Mouse (Mus musculus) activated CD4-positive, CD25-positive, alpha-beta regulatory T cell, adult 4 months (primary cell): ENCODE results near the gene Tmem52. TPM values are rescaled to one million over a fixed set of nuclear protein-coding genes. Genes with fewer than 3 reads are reported as not detected.
"Not testable (repeated sequence)": the region's sequence is repeated elsewhere in the genome, so short reads cannot be mapped to it uniquely, and the experiment has no call there.

ENCODE experiments used
- ATAC-seq: one replicate; pipeline ENCODE4 v1.8.0; 2017
- polyA plus RNA-seq, 2 experiments: library from polyadenylated mRNA; unstranded; fragments of 100-300 nt; shearing (Covaris generic); gene quantifications; one replicate each; pipeline ENCODE4 v1.2.1; 2017

The Tmem52 gene
- polyA plus RNA-seq, 2 experiments from 2014 or later, result not detected

DNA sequence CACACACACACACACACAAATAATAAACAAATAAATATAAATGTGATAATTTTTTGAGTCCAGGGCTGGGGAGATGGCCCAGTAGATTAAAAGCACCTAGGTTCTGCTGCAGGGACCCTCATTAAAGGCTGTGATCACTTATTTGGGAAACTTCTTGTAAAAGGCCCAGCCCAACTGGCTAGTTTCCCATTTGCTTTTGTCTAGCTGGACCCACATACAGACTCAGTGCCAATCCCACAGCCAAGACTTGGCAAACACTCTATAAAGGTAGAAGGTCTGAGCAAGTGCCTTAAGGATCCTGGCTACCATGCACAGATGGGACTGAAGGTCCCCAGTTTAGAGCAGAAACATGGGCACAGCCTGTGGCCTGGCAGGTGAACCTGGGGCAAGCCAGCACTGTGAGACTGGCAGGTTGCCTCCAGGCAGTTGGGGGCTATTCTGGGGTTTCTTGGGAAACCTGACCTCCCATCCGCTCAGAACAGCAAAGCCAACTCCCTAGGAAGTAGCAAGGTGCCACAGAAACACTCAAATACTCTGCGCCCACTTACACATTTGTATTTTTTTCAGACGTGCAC is 3.9 kb downstream of the Tmem52 start:
- ATAC-seq, result no peak

DNA sequence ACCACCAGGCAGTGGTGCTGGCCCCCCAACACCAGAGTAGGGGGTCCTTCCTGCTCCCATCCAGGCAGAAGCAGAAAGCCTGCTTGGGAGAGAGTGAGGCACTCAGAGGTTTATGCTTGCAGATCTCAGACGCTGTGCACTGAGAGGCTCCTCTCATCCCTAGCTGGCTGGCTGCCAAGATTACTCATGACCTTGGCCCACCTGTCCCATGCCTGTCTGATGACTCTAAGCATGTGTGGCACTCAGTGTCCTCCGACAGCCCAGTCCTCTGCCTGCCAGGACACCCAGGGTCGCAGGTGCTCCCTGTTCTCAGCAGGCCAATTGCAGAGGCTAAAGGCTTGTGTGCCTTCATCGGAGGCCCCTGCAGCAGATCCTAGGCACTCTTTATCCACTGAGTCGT is 4.4 kb downstream of the Tmem52 start:
- no peak for ATAC-seq

DNA sequence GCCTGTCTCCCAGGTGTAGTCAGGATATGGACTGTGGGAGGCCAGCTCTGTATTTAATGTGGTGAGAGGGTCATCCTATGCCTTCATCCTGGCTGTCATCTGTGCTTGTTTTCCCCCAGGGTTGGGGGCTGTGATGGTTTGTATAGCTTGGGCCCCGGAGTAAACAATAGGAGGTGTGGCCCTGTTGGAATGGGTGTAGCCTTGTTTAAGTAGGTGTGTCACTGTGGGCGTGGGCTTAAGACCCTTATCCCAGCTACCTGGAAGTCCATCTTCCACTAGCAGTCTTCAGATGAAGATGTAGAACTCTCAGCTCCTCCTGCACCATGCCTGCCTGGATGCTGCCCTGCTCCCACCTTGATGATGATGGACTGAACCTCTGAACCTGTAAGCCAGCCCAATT is 4.9 kb downstream of the Tmem52 start:
- ATAC-seq, result not testable (repeated sequence)

DNA sequence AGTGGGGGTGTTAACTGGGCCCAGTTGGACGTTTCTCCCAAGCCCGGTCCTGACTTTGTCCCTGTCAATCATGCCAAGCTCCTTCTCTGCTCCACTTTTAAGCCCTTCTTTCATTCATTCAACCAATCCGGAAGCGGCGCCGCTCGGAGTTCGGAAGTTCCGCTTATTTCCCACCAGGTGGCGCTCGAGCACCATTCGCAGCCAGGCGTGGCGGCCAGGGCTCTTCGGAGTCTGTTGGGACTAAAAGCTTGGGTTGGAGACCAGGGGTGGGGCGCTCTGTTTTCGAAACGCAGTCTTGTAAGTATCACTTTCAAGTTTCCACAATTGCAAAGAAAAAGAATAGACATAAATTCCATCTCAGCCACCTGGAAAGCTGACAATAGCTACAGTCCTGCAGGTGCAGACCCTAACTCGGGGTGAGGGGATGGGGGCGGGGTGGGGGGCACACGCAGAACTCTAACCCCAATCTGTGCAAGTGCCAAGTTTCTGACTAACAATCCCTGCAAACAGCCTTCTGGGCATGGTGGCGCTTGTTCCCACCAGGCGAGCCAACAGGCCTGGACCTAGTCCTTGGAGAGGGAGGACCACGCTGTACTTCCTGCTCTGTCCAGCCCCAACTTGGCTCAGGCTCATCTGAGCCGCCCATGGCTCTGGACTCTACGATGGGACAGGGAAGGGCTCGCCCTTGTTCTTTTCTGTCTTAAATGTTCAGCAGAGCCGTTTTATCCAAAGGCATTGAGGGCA is 12.6 kb downstream of the Tmem52 start:
- peak; percentile 92 for ATAC-seq

DNA sequence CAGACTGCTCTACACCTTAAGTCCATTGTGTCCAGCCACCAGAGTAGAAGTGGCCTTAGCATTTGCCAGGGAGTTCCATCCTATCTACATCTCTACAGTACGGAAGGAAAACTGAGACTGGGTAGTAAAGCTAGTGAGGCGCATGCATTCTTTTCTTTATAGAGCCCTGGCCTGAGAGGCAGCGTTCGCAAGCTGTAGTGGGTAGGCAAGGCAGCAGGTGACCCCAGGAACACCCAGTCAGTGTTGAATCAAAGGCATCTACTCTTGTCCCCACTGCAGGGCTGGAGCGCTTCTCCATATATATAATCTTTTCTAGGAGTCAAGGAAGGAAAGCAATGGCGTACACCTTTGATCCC is 13.2 kb downstream of the Tmem52 start:
- no peak for ATAC-seq

DNA sequence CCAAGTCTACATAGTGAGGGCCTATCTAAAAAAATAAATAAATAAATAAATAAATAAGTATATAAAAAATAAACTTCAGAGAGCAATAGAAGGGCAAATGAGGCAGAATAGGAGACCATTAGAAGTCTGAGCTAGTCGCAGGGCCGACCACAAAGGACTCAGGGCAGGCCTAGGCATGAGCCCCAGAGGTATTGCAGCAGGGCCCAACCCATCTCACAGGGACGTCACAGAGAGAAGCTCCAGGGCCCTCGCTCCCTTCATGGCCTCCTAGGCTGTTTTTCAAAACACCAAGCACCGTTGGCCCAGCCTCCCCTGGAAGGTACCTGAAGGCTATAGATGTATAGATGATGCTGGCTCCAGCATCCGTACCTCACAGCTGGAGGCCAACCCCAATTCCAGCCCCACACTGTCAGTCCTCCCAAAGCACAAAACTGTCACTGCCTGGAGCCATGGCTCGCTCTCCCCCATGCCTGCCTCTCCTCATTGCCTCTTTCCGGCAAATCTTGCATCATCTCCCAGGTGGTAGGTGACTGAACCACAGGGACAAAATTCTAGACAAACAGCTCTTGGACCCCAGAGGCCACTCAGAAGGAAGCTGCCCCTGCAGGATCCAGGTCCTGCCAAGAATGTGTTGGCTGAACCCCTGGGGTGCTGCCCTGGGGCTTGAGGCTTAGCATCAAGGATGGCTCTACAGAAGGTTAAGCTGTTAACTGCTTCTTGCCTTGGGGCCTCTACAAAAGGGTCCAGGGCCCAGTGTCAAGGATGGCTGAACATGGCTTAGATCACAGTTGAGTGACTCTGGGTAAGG is 14.0 kb downstream of the Tmem52 start:
- no peak for ATAC-seq

DNA sequence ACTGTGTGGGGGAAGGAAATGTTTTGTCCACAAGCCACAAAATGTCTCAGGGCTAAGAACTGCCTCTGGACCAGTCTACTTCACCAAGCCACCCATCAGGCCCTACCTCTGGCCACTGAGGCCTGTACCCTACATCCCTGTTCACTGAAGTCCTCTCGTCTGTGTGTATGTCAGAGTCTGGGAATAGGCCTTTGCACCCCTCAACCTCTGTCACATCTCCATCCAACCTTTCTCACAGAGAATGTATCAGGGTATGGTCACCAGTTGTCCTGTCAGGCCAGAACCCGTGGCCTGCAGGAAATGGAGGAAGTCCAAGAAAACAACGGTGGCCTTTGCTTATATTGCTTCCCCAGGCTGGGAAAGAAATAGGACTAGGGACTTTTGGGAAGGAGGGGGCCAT is 16.6 kb downstream of the Tmem52 start:
- ATAC-seq, result no peak

DNA sequence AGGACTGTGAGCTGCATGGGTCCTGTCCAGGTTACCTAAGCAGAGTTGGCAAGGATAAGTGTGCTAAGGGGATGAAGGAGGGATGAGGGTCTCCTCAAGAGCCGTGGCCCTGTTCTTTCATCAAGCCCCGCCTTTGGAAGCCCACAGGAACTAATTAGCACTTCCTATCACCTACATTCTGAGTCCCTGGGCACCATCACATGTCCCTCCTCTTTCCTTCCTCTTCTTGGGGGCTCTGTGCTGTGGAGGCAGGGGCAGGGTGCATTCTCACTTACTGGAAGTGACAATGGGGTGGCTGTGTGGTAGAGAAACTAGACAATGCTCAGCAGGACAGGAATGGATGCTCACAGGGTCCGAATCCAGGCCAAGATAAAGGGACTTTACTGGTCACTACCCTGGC is 18.8 kb downstream of the Tmem52 start:
- ATAC-seq, result no peak

DNA sequence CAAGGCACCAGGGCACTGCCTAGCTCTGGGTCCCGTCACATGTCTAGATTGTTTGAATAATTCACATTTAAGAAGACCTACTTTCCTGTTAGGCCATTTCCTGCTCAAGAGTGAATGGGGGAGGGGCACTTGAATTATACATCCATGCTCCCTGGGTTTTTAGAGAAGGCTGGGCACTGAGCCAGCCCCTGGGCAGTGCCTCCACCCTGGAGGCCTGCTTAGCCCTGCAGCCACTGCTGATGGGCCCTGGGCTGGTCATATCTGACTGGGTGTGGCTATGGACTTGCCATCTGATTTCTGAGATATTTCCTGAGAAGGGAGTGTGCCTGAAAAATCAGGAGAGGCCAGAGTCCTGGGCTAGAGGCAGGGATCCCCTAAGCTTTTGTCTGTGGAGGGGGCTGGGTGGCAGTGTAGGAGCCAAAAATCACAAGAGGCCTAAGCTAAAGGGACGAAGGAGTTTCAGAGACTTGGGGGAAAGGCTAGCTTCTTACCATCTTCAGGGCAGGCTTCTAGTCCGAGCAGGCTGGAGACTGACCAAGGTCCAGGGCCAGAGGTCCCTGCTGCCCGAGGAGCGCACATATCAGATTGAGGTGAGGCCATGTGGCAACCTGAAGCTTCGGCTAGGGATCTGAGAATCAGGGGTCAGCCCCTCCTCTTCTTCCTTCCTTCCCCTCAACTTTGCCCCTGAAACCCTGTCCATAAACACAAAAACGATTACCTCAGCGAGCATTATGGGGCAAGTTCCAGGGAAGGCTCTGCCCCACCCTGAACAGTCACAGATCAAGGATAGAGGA is 19.5 kb downstream of the Tmem52 start:
- ATAC-seq, result no peak

DNA sequence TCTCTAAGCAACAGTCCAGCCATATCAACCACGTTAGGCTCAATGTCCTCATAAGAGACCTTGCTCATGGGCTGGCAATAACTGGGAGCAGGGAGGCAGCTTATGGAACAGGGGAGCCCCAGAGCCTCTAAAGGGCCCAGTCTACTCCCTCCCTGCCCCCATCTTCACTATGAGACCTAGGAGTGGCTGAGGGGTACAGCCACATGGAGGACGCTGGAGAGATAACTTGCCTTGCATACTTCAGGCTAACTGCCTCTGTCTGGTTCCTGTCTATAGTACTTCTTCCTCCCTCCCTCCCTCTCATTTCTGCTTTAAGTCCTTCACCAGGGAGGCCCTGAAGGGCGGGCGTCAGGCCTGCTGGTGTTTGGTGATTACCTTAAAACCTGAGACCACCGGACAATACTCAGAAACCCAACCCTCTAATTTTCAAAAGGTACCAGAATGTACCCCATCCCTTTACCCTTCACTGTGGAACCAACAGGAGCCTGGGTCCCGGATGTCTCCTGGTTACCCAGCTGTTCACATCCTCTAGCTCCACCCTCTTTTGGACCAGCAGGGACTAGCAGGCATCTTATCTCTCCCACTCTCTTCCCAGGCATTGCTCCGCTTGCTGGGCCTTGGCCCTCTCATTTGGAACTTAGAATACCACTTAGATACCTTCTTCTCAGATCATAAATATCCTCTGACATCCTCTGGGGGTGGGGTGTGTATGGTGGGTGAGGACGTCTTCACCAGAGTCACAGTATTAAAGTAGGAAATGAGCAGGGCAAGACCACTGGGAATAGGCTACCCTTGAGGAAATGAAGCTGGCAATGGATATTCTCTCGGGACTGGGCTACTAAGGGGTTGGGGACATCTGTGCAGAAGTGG is 20.4 kb downstream of the Tmem52 start:
- no peak for ATAC-seq

DNA sequence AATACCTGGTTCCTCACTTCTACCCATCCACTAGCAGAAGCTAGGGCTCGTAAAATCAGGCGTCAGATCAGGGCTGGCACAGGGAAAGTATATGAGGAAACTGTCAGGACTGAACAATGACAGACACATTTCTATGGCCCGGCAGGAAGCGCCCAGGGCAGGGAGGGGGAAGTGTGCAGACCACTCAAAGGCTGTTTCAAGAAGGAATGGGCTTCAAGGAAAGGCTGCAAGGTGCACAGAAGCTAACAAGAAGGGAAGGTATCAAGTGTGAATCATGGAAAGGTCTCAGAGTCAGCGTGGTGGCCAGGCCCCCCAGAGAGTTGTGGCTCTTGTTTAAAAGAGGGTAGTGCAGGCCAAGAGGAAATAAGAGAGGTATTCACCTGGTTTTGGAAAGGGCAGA is 21.5 kb downstream of the Tmem52 start:
- no peak for ATAC-seq

DNA sequence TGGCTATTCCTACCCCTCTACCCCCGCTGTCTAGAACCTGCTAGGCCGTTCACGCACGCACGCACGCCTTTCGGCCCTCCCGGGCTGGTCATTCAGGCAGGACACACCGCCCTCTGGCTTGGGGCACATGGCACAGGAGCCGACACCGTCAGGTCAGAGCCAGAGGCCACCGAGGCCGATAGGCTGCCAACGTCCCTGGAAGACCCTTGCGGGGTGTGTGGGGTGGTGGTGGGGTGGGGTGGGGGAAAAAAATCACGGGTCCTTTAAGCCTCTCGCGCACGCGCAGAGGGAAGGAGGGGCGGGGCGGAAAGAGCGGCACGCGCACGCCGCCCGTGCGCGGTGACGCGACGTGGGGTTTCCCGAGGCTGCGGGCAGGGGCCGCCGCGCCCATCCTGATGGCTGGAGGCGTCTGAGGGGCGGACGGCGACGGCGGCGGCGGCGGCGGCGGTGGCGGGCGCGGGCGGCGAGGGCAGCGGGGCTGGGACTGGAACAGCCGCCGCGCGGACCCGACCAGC is 22.1 kb downstream of the Tmem52 start, which contains the start of gene Gnb1:
TSS of gene Gnb1 (plus strand) at position 372 of the 515 bp plus-strand sequence.
- peak; percentile 65 for ATAC-seq

DNA sequence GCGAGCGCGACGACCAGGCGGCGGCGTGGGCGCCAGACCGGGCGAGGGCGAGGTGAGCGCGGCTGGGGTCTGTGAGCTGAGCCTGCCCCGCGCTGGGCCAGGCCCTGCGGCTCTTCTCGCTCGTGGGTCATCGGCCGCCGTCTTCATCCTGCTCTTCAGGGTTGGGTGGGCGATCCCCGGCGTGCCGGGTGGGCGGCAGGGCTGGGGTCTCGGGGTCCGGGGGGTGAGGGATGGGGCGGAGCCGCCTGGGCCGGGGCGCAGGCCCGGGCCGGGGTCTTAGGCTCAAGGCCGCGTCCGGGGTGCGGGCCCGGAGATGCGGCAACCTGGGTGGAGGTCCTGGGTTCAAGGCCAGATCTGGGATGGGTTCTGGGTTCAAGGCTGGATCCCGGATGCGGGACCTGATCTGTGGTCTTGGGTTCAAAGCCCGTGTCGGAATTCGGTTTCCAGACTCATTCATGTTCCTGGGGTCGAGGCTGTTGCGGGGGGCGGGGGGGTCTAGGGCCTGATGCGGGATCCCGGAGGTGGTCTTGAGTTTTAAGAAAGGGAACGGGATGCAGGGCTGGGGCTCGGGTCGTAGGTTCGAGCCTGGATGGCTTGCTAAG is 22.7 kb downstream of the Tmem52 start:
- ATAC-seq, result no peak

DNA sequence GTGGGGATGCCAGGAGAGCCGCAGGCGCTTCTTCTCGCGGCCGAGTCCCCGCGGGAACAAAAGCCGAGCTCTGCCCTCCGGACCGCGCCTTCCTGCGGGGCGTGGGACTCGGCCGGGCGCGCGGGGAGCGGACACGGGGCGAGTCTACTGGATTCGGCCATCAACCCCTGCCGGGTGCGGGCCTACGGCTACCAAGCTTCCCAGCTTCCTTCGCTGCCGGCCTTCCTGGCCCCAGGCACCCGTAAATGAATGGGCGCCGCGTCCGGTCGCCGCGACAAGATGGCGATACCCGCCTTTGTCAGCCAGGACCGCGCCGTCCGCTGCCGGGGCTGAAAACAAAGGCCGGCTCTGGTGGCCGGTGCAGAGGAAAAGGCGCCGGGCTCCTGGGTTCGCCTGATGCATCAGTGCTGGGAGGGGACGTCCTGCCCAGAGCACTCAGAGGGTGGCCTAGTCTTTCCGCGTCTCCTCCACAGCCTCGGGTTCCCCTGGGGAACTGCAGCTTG is 23.3 kb downstream of the Tmem52 start:
- ATAC-seq, result peak; percentile 47

DNA sequence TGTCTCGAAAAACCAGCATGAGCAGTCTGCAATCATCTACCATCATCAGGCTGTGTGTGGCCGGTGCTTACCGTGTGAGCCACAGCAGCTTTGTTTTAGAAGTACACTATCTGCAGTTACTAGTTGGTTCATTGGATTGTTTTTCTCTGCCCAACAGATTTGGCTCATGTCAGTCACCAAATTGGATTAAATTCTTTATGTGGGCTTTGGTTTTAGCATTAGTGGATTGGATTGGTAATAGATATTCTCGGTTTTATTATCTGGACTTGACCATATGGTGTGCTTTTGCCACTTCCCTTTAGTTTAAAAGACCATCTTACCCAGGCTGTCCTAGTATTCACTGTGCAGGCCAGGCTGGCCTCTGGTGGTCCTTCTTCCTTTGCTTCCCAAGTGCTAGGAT is 26.0 kb downstream of the Tmem52 start:
- ATAC-seq, result no peak

DNA sequence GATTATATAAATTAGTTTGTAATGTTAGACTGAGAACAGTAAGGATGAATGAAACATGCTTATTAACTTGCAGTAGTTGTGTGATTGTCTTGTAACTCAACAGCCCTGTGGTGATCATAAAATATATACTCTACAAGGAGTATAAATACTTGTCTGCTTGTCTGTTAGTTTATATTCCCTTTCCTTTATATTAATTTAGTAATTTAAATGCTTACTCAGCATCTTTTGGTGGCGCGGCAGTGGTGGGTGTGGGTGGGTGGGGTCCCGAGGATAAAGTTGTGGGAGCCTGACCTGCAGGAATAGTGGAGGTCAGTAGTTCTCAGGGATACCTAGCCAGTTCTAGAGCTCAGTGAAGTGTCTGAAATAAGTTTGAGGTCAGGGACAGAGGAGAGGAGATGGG is 29.0 kb downstream of the Tmem52 start:
- ATAC-seq, result no peak

DNA sequence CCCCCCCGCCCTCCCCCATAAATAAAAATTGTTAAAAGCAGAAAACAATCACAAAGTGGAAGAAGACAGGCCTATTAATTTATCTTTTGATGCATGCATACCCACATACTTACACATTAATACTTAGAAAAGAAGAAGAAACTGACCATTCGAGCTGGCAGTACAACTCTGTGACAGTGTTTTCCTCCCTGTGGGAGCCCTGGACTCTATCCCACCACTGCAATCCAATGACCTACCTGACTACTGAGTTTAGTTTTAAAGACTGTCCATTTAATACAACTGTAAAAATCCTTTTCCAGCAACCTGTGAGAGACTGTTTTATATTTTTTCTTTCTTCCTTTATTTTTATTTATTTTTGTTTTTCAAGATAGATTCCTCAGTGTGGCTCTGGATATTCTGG is 32.2 kb downstream of the Tmem52 start:
- ATAC-seq, result no peak

DNA sequence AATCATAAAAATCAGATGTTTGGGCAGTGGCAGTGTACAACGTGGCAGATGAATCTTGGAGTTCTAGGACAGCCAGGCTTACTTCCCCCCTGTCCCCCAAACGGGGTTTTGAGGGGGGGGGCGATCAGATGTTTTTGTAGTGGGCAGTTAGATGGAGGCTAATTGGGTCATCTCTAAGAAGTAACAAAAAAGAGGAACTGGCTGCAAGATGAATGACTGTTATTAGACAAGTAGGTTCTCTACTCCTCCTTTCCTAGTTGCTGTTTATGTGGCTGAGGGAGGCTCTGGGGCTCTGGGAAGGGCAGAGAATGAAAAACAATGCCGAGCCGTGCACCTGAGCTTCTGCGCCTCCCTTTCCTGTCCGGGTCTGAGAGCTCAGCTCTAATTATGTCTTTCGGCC is 36.2 kb downstream of the Tmem52 start:
- ATAC-seq, result no peak

DNA sequence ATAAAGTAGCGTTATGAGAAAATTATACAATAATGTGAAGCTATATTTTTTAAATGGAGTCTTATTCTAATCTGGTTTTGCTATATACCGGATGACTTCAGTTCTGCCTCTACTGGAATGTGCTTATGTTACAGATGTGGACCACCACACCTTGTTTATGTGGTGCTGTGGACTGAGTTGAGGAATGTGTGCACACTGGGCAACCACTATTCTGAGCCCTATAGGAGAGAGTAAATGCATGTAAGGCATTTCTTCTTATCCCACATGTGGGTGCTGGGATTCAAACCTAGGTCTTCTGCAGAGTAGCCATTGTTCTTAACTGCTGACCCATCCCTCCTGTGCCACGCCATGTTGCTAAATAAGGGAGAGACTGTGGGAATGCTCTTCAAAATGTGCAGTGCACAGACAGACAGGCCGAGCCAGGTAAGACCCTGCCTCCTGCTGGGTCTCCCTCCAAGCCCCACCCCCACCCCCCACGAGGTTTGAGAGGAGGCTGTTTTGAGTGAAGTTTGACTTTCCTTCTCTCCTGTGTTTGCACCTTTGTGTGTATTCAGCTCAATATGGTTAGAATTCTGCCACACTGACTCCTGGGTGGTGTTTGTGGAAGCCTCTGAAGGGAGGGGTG is 36.9 kb downstream of the Tmem52 start:
- no peak for ATAC-seq

DNA sequence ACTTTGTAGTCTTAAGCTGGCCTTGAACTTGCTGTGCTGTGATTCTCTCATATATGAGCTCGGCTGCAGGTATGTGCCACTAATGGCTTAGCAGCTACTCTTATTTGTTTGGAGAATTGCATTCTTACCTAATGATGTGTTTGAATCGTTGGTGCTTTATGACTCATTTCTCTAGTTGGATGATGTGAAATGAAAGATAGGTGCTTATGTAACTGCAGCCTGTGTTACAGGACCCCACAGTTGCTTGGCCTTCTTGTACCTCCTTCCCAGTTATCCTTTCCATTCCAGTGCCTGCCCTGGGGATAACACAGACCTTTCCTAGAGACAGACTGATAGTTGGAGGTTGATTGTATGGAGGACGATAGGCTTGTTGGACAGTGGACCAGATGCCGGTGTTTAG is 39.7 kb downstream of the Tmem52 start:
- ATAC-seq, result no peak

DNA sequence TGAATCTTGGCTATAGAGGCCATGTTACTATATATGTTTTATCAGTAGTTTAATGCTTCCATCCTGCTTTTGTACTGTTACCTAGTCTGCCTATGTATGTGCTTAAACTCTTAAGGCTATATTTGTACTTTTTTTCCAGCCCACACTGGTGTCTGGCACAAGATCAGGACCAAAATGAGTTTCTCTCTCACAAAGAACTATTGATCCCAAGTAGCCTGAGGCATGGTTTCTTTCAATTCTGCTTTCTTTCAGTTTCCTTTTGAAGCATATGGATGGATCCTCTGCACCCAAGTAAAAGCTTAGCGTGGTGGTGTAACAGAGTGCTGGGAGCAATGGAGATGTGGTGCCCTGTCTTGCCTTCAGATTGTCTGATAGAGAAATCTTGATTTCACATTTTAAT is 42.1 kb downstream of the Tmem52 start:
- ATAC-seq, result no peak
